Mouse (Mus musculus) embryo, embryonic 10 days (tissue): ENCODE data around the gene F13a1.

Source experiments
- DNase-seq: peaks from one replicate; pipeline ENCODE4 v3.0.0-alpha.2; 2015; ENCODE audit warnings: low spot score

The F13a1 gene

DNA sequence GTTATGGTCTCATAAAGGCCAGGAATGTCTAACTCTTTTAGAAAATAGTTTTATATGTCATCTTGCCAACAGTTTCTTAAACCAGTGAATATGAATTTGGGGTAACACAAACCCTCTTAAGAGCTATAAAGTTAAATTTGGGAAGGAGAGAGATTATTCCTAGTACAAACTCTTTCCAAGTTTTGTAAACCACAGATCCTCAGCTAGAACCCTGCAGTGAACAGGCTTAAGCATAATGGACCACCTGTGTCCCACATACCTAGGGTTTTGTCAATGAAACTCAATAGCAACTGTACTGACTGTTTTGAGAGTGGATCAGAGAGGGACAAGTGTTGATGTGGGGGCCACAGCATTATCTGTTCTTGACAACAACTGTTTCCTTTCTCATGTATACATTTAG, 96.4 kb downstream of the F13a1 start:
- no peak for DNase-seq

DNA sequence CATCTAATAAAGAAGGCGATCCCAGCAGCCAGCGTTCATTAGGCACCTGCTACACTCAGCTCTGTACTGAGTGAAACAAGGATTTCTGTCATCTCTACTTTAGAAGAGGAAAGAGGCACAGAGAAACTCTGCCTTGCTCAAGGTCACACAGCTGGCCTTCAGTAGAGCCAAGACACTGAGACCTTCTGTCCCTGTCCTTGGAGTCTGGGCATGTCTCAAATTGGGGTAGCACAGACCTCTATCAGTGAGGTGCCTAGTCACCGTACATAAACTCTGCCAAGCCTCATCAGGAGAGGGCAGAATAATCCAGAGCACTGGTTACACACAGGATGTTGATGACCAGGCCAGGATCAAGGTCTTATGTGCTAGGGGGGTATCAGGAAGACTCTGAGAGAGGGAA, 108.2 kb downstream of the F13a1 start:
- no peak for DNase-seq

DNA sequence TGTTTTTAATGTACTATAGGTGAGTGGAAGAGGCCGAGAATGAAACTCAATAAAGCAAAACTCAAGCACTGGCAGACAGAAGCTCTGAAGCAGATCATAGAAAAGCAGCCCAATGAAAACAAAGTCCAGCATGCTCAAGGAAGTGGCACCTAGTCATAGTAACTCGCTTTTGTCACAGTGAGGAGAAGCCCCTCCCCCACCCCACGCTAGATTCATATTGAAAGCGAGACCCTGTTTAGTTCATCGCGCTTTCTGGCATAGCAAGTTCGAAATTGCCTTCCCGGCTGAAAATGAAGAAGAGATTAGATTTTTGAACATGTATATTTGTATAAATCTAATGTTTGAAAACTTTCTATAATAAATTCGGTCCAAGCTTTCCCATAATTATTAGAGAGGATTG, 118.0 kb downstream of the F13a1 start:
- DNase-seq: no peak

DNA sequence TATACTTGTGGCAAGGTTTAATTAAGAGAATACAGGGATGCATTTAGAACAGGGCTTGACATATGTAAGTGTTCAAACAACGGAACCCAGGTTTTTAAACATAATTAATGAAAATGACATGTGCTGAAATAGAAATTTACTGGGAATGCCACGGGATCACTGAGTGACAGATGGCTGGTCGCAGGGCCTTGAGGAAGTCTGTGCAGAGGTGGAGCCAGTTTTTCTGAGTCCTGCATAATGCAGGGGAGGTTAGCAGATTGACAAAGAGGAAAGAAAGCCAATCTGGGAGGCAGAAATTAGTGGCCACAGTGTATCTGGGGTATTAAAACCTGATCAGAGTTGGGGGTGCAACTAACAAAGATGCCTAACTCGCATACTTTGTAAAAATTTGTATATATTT, 130.3 kb downstream of the F13a1 start:
- no peak for DNase-seq

DNA sequence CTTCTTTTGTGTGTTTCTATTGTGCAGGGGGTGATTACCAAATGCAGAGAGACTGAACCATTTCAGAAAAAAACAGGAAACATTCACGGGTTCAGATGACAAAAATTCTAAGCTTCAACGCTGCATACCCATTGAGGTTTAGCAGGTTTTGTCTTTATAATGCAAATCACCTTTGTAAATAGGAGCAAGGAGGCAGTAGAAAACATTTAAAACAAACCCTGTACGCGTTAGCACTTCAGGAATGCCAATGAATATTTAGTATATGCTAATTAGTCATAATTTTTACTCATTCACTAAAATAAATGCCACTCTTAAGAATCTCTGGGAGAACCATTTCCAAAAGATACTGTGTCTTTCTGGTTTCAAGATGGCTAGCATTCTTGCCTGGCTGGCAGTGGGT, 146.2 kb downstream of the F13a1 start:
- no peak for DNase-seq

DNA sequence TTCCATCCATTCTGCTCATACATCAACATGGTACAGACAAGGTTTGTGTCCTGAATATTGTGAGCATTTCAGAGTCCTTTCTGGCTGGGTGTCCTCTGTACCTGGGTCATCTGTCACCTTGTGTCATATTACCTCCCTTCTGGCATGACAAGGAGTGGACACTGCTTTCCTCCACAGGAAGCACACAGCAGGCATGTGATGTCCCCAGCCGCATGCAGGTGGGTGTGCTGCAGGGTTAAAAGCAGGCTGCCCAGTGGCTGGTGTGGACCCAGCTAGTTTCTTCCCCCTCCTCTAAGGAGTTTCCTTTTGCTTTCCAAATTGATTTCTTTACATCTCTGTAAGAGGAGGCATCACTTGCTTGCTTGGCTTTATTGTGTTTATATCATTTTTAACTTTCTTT, 146.6 kb downstream of the F13a1 start:
- DNase-seq: no peak

DNA sequence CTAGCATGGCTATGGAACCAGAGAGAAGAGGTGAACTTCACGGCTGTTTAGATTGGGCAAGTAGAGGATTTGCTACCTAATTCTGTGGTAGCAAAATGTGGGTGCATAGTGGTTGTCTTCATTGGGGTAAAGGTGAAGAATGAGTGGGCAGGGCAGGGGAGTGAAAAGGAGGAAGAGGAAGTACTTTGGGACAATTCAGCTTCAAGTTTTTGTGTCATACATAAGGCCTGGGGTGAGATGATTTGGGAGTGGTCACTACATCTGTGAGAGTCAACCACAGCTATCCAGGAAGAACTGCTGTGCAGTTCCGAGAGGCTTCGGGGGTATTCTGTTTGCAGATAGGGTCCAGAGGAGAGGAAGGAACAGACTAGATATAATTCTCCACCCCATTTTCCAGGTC, 148.4 kb downstream of the F13a1 start:
- DNase-seq: no peak

DNA sequence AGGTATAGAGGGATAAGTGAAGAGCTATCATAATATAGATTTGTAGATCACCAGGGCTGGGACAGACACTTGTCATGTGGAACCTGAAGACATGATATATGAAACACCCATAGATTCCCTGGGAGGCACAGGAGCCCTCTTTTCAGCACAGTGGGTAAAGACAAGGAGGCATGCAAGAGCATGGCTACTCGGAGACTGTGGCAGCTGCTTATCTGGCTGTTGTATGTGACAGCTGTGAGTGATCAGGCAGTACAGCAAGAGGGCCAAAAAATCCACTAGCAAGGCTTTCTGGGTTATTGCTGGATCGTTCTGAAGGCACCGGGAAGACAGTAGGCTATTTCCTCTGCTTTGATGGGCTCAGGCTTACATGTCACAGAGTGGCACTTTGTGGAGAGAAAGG, 149.0 kb downstream of the F13a1 start:
- no peak for DNase-seq

DNA sequence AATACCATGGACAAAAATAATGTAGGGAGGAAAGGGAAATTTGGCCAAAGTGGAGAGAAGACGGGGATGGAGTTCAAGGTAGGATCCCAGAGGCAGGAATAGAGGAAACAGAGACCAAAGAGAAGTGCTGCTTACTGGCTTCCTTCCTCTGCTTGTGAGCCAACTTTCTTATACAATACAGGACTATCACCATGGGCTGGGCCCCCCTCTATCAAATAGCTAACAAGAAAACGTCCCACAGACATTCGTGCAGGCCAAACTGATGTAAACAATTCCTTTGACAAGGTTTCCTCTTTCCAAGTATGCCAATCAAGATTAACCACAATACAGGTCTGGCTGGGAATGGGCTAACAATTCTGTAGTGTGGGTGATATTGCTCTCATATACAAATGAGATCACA, 154.0 kb downstream of the F13a1 start:
- no peak for DNase-seq

DNA sequence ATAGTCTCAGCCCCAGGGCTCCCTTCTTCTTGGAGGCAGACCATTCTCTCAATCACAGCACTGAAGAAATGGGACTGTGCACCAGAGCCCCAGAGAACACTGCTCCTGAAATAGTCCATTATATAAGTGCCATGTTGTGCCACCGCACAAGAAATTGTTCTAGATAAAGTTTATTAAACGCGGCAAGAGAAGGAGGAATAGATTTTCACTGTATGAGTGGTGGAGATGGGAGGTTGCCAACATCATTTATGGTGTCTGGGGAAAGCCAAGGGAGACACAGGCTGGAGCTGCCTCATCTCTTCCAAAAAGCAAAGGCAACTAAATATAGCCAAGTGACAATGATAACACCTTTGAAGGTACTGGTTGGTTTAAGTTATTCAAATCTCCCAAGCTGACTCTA, 156.3 kb downstream of the F13a1 start:
- no peak for DNase-seq

DNA sequence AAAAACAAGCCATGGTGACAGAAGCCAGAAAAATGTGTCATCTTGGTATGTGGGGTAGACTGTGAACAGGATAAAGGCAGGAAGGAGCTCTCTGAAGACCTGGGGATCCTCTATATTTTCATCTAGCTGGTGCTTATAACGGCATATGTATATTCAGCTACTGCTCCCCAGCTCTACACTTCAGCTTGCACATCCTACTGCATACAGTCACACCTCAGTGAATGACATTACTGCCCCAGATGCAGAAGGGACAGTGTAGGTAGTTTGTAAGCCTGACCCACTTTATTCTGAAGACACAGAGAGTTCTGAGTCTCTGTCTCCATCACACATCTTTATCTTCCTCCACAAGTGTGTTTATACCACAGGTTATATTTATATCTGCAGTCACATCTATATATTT, 157.8 kb downstream of the F13a1 start:
- no peak for DNase-seq

DNA sequence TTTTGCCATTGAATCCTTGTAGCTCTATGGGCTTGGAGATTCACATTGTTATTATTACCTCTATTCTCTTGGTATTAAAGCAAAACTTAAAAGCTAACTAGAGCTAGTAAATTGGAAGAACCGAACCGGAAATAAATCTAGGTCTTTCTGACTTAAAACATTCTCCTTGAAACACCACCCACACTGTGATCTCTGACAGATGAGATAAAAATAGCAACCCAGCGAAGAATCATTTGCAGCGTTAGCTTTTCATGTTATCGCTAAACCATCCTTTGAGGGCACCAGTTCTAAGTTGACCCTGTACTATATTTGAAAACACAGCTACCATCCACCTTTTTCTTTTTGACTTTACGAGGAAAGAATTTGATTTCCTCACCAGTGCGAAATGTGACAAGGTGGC, 164.1 kb downstream of the F13a1 start:
- DNase-seq: no peak

DNA sequence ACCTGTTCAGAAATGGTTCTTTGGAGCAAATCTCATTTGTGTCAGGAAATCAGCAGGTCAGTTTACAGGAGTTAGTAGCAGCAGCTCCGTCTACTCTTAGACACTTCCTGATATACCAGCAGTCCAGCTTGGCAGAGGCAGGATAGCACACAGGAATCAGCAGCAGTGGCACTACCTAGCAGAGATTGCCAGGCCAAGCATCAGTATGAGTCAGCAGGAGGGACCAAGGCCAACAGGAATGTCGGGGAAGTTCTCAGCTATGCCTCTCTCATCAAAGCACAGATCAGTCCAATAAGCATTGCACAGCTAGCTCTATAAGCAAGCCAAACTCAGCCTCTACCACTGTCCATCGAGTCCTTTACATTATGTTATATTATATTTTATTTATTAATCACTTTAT, 210.9 kb downstream of the F13a1 start:
- no peak for DNase-seq
